Mouse (Mus musculus) neural tube, embryonic 12.5 days (tissue): ENCODE measurements around the gene Actn4. TPM values are rescaled to one million over a fixed set of nuclear protein-coding genes. Genes with fewer than 3 reads are reported as not detected.

Experiments used
- ATAC-seq: fragments of 200-750 bp; cut with Nextera tagmentation; 2 replicates; pipeline ENCODE4 v1.8.0; 2017; ENCODE audit warnings: low read depth, mild to moderate bottlenecking, moderate TSS enrichment, moderate library complexity; ENCODE audit not compliant: low FRiP score
- H3K27ac ChIP-seq: fragments of 300-500 bp; sonication (generic); 2 replicates; pipeline ENCODE4 v1.5.1; 2016
- H3K27me3 ChIP-seq: fragments of 300-500 bp; sonication (generic); replicated peaks from 2 replicates; pipeline ENCODE4 v1.6.1; 2016; ENCODE audit warnings: mild to moderate bottlenecking
- H3K36me3 ChIP-seq: fragments of 300-500 bp; sonication (generic); 2 replicates; pipeline ENCODE4 v1.6.1; 2016; ENCODE audit warnings: mild to moderate bottlenecking
- H3K4me1 ChIP-seq: fragments of 300-500 bp; sonication (generic); 2 replicates; pipeline ENCODE4 v1.6.1; 2016
- H3K4me2 ChIP-seq: fragments of 300-500 bp; sonication (generic); replicated peaks from 2 replicates; pipeline ENCODE4 v1.6.1; 2016; ENCODE audit warnings: mild to moderate bottlenecking
- H3K4me3 ChIP-seq: fragments of 300-500 bp; sonication (generic); 2 replicates; pipeline ENCODE4 v1.5.1; 2016
- H3K9ac ChIP-seq: fragments of 300-500 bp; sonication (generic); 2 replicates; pipeline ENCODE4 v1.6.1; 2016; ENCODE audit warnings: mild to moderate bottlenecking
- H3K9me3 ChIP-seq: fragments of 300-500 bp; sonication (generic); 2 replicates; pipeline ENCODE4 v1.6.1; 2016; ENCODE audit warnings: mild to moderate bottlenecking
- WGBS: fragments of 180-500 bp; shearing (Covaris S2); methylation state at CpG from one replicate; pipeline ENCODE4 v1.1.7; 2016; 5-methylcytosine and 5-hydroxymethylcytosine counted together
- polyA plus RNA-seq: library from polyadenylated mRNA; unstranded; fragments of >200 nt; fragmentation: Nextera tagmentation; extraction: Ambion mirVana; gene quantifications from 2 replicates; pipeline ENCODE4 v1.2.1, GENCODE M21; 2016

Actn4 gene
- polyA plus RNA-seq, 1 experiment from 2014 or later, result 192 TPM

DNA sequence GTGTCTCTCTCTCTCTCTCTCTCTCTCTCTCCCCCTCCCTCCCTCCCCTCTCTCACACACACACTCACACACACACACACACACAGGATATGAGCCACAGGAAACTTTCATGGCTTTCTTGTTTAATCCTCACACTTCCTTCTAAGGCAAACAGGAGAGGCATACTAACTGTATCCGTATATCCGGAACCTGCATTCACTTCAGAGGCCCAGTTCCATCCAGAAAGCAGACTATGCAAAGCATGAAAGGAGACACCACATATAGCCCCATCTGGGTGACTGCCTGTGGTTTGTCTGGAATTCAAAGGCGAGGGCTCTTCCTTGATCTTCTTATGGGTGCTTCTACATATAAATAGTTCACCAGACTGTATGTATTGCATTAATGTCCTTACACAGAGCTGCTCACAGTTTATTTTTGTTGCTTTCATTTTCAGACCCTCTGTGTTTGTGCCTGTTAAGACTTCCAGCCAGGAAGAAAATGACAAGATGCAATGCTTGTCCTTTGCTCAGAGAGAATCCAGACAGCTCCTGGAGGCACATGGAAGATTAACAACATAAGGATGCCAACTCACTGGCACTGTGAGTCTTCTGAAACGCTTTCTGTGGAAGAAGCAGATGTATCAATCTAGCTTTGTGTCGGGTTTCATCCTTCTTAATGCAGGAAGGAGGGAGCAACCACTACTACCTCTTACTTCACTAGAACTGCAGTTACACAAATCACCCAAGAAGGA is 18.5 kb downstream of the Actn4 start:
- peaks cover 4% of the 10 kb centered on the region; the same call in 1 of the 2 replicates for H3K36me3 ChIP-seq
- no peak overlapping the region for H3K9ac ChIP-seq
- no peak for ATAC-seq
- H3K27ac ChIP-seq, result no peak overlapping the region
- no peak overlapping the region for H3K4me2 ChIP-seq
- H3K4me3 ChIP-seq, result no peak overlapping the region
- H3K27me3 ChIP-seq, result no peaks in the 10 kb centered on the region
- no peaks in the 10 kb centered on the region for H3K9me3 ChIP-seq
- WGBS, result 79% methylated on average over 5 of the region's 5 CpGs
- peaks cover 41% of the 10 kb centered on the region for H3K4me1 ChIP-seq

GRCm38 (mm10) chr7:28941542-28941941 is 20.6 kb downstream of the Actn4 start:
- Histone ChIP-seq H3K4me3 (no peak overlapping the region), H3K27ac (no peak overlapping the region), H3K4me1 (peaks cover 43% of the 10 kb centered on the region), H3K4me2 (no peak overlapping the region), H3K36me3 (peaks cover under 1% of the 10 kb centered on the region; the same call in 1 of the 2 replicates), H3K9ac (no peak overlapping the region), H3K27me3 (no peaks in the 10 kb centered on the region), H3K9me3 (no peaks in the 10 kb centered on the region)
- 82% methylated on average over 4 of the region's 4 CpGs for WGBS
- ATAC-seq, result no peak

DNA sequence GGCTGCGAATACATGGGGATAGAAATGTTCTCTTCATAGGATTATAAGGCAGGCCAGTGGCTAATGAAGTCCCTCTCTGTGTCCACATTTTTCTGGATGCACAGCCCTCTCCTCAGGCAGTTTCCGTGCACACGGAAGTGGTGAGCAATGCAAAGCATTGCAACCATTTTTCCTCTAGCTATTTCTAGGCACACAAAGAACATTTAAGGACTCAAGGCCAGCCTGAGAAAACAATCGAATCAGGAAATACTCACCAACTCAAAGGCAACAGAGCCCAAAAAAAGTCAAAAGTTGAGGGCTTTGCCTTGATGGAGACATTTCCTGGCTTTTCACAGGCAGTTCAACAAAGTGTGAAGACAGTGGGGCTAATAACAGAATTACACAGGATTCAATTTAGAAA is 21.0 kb downstream of the Actn4 start:
- 80% methylated on average over 4 of the region's 4 CpGs for WGBS
- H3K27me3 ChIP-seq, result no peaks in the 10 kb centered on the region
- H3K4me3 ChIP-seq, result no peak overlapping the region
- H3K4me2 ChIP-seq, result no peak overlapping the region
- peaks cover 41% of the 10 kb centered on the region for H3K4me1 ChIP-seq
- no peaks in the 10 kb centered on the region for H3K9me3 ChIP-seq
- H3K27ac ChIP-seq, result no peak overlapping the region
- no peaks in the 10 kb centered on the region; the same call in 1 of the 2 replicates for H3K36me3 ChIP-seq
- ATAC-seq, result no peak
- H3K9ac ChIP-seq, result peak overlapping the region; percentile 21; the same call in 1 of the 2 replicates

DNA sequence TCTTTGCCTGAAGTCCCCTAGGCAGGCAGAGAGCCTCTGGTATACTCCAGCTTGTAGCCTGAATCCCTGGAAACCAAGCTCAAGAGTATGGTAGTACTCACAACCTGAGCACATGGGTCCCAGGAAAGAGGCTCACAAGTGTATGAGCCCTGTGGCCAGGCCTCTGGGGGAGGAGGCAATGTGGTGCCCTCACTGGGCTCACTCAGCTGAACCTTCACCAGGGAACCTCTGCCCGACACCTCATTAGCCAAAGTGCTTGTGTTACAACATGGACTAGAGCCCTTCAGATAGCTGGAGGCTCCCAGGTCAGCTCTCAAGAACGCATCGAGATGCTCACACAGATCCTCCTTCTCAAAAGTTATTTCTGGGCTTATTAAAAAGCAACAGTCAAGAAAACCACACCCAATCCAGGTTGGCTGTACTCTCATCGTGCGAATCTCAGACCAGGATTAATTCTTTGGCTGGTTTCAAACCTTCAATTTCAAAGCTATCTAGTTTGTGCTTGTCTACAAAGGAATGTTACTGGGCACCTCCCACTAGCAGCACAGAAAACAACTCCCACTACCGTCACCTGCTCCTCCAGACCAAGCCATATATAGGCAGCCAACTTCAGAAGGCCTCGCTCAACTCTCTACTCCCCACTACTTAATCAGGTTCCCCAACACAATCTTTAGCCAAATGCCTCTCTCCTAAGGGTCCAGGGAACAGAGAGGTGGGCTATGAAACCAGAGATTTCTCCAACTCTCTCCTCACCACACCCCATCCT is 22.5 kb downstream of the Actn4 start:
- no peaks in the 10 kb centered on the region for H3K9me3 ChIP-seq
- no peak overlapping the region for H3K27ac ChIP-seq
- no peak overlapping the region for H3K9ac ChIP-seq
- H3K36me3 ChIP-seq, result no peaks in the 10 kb centered on the region; the same call in 1 of the 2 replicates
- H3K4me3 ChIP-seq, result no peak overlapping the region
- ATAC-seq, result no peak
- H3K27me3 ChIP-seq, result no peaks in the 10 kb centered on the region
- peaks cover 31% of the 10 kb centered on the region for H3K4me1 ChIP-seq
- WGBS, result 88% methylated on average over 7 of the region's 7 CpGs
- no peak overlapping the region for H3K4me2 ChIP-seq

DNA sequence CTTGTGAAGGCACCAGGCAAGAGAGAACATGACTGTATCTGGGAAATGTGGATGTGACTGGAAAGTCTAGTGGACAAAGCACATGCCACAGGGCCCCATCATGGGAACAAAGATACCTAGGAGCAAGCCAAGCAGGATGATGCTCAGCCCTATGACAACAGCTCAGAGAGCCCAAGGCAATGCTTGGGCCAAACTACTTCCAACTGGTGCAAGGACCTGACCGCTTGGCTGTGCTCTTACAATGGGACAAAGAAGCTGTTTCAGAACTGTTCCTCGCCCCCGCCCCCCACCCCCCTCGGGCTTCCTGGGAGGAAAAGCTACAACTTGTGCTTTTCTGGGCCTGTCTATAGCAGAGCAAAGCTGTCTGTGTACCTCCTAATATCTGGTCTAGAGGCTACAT is 23.5 kb downstream of the Actn4 start:
- Histone ChIP-seq H3K9me3 (no peaks in the 10 kb centered on the region), H3K4me2 (no peak overlapping the region), H3K27ac (no peak overlapping the region), H3K27me3 (no peaks in the 10 kb centered on the region), H3K36me3 (peaks cover 3% of the 10 kb centered on the region), H3K9ac (no peak overlapping the region), H3K4me1 (peaks cover 31% of the 10 kb centered on the region), H3K4me3 (no peak overlapping the region)
- WGBS, result 73% methylated on average over 4 of the region's 4 CpGs
- no peak for ATAC-seq

- H3K4me2 ChIP-seq, result no peak overlapping the region
- H3K4me1 ChIP-seq, result peaks cover 29% of the 10 kb centered on the region
- 59% methylated on average over 4 of the region's 4 CpGs for WGBS
- no peak overlapping the region for H3K4me3 ChIP-seq
- H3K9ac ChIP-seq, result no peak overlapping the region
- peaks cover 3% of the 10 kb centered on the region; the same call in 1 of the 2 replicates for H3K36me3 ChIP-seq
- no peaks in the 10 kb centered on the region for H3K27me3 ChIP-seq
- H3K9me3 ChIP-seq, result no peaks in the 10 kb centered on the region
- 0 out of 2 replicates have a peak overlapping the region, but pooled peaks have one; percentile 22 for H3K27ac ChIP-seq
- ATAC-seq, result no peak
These were observed 25.4 kb downstream of the Actn4 start for GRCm38 (mm10) chr7:28936787-28937186.

- Histone ChIP-seq H3K4me3 (no peak overlapping the region), H3K9ac (no peak overlapping the region), H3K4me2 (no peak overlapping the region), H3K4me1 (peaks cover 27% of the 10 kb centered on the region), H3K9me3 (no peaks in the 10 kb centered on the region), H3K27ac (no peak overlapping the region), H3K27me3 (no peaks in the 10 kb centered on the region), H3K36me3 (peaks cover 3% of the 10 kb centered on the region; the same call in 1 of the 2 replicates)
- 99% methylated on average over 2 of the region's 2 CpGs for WGBS
- ATAC-seq, result no peak
These were observed 28.3 kb downstream of the Actn4 start for GRCm38 (mm10) chr7:28933825-28934224.

- H3K27me3 ChIP-seq, result no peaks in the 10 kb centered on the region
- no peak overlapping the region for H3K9ac ChIP-seq
- 81% methylated on average over 6 of the region's 6 CpGs for WGBS
- H3K36me3 ChIP-seq, result peaks cover 3% of the 10 kb centered on the region; the same call in 1 of the 2 replicates
- ATAC-seq, result no peak
- peaks cover 24% of the 10 kb centered on the region for H3K4me1 ChIP-seq
- no peaks in the 10 kb centered on the region for H3K9me3 ChIP-seq
- no peak overlapping the region for H3K4me2 ChIP-seq
- no peak overlapping the region for H3K27ac ChIP-seq
- H3K4me3 ChIP-seq, result no peak overlapping the region
These were observed 29.6 kb downstream of the Actn4 start for GRCm38 (mm10) chr7:28932421-28933041.

GRCm38 (mm10) chr7:28931695-28932039 is 30.5 kb downstream of the Actn4 start:
- no peaks in the 10 kb centered on the region for H3K27me3 ChIP-seq
- H3K27ac ChIP-seq, result no peak overlapping the region
- peaks cover 3% of the 10 kb centered on the region; the same call in 1 of the 2 replicates for H3K36me3 ChIP-seq
- H3K9me3 ChIP-seq, result no peaks in the 10 kb centered on the region
- H3K9ac ChIP-seq, result no peak overlapping the region
- no peak overlapping the region for H3K4me3 ChIP-seq
- peaks cover 15% of the 10 kb centered on the region for H3K4me1 ChIP-seq
- 89% methylated on average over 4 of the region's 4 CpGs for WGBS
- no peak for ATAC-seq
- no peak overlapping the region for H3K4me2 ChIP-seq

DNA sequence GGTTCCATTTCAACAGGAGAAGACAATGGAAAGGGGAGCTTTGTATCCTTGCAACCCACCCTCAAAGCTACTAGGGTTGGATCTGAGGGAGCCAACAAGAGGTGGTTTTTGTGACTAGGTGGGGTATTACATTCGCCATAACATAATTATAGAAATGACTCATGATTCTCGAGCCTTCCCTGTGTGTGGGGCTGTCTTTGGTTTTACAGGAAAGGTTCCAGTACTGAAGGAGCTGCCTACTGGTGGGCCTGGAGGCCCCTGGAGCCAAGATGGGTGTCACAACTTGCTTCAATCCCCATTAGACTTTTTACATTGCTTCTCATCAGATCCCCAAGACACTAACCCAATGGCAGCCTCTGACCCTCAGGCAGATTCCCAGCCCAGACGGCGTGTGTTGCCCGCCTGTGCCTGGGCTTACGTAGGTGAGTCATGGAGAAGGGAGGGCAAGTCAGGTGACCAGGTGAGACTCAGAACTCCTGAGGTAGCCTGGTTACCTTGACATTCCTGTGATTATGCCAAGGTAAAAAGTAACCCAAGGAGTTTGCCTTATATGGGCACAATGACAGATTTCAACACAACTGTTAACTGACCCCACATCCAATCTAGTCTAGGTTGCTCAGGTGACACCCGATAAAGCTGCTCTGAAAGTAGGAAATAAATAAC is 31.0 kb downstream of the Actn4 start:
- no peak for ATAC-seq
- no peak overlapping the region for H3K9ac ChIP-seq
- H3K4me2 ChIP-seq, result no peak overlapping the region
- H3K4me3 ChIP-seq, result no peak overlapping the region
- no peak overlapping the region for H3K27ac ChIP-seq
- WGBS, result 94% methylated on average over 7 of the region's 7 CpGs
- peaks cover 12% of the 10 kb centered on the region for H3K4me1 ChIP-seq
- peaks cover 3% of the 10 kb centered on the region; the same call in 1 of the 2 replicates for H3K36me3 ChIP-seq
- no peaks in the 10 kb centered on the region for H3K27me3 ChIP-seq
- H3K9me3 ChIP-seq, result no peaks in the 10 kb centered on the region

DNA sequence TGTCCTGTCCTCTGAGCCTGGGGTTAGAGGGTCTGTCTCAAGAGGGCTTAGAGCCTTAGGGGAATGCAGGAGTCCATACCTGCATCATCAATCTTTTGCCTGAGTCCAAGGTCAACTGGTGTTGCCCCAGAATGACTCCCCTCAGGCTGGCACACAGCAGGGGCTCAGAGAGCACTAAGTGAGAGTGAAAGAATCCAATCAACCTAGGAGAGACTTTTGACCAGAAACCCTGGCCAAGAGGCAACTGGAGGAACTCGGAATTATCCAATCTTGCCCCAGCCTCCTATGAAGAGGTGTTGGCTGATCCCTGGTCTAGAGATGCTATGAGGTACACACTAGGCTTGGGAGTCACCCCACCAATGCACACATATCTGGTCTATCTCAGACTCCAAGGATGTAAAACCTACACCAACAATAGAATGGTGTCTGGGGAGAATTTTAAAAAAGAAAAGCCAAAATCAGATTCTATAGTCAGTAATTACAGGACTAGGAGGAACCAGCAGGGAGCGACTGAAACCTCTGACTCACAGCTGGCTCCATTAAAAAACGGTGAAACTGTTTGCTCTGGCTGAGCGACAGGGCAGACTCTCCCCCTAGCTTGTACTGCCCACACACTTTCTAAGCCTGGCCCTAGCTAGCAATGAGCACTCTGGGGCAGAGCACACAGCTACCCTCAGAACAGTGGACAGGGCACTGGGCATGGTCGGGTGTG is 31.7 kb downstream of the Actn4 start:
- 61% methylated on average over 5 of the region's 5 CpGs for WGBS
- H3K4me3 ChIP-seq, result no peak overlapping the region
- H3K27ac ChIP-seq, result no peak overlapping the region
- H3K4me1 ChIP-seq, result peaks cover 19% of the 10 kb centered on the region
- H3K9me3 ChIP-seq, result no peaks in the 10 kb centered on the region
- H3K9ac ChIP-seq, result no peak overlapping the region
- no peak overlapping the region for H3K4me2 ChIP-seq
- H3K36me3 ChIP-seq, result peaks cover 3% of the 10 kb centered on the region; the same call in 1 of the 2 replicates
- no peak for ATAC-seq
- no peaks in the 10 kb centered on the region for H3K27me3 ChIP-seq
